Mouse (Mus musculus) embryonic facial prominence, embryonic 10.5 days (tissue): Measurements from ENCODE around the gene Snap91. TPM values are rescaled to one million over a fixed set of nuclear protein-coding genes. Genes with fewer than 3 reads are reported as not detected.

Experiments used
- DNase-seq: peaks from one replicate; pipeline ENCODE4 v3.0.0-alpha.2; 2017; ENCODE audit warnings: low spot score
- H3K27ac ChIP-seq: fragments of 300-500 bp; sonication (generic); replicated peaks from 2 replicates; pipeline ENCODE4 v1.5.1; 2016; ENCODE audit warnings: mild to moderate bottlenecking
- H3K27me3 ChIP-seq: fragments of 300-500 bp; sonication (generic); replicated peaks from 2 replicates; pipeline ENCODE4 v1.6.1; 2016; ENCODE audit warnings: low read depth, mild to moderate bottlenecking; ENCODE audit not compliant: poor library complexity, severe bottlenecking
- H3K36me3 ChIP-seq: fragments of 300-500 bp; sonication (generic); replicated peaks from 2 replicates; pipeline ENCODE4 v1.6.1; 2016; ENCODE audit warnings: mild to moderate bottlenecking, moderate library complexity
- H3K4me1 ChIP-seq: fragments of 300-500 bp; sonication (generic); 2 replicates; pipeline ENCODE4 v1.6.1; 2016
- H3K4me3 ChIP-seq: fragments of 300-500 bp; sonication (generic); 2 replicates; pipeline ENCODE4 v1.5.1; 2016; ENCODE audit warnings: mild to moderate bottlenecking, moderate library complexity
- H3K9me3 ChIP-seq: fragments of 300-500 bp; sonication (generic); 2 replicates; pipeline ENCODE4 v1.6.1; 2016; ENCODE audit warnings: mild to moderate bottlenecking
- WGBS: fragments of 180-500 bp; shearing (Covaris S2); methylation state at CpG from one replicate; pipeline ENCODE4 v1.1.7; 2016; 5-methylcytosine and 5-hydroxymethylcytosine counted together
- polyA plus RNA-seq: library from polyadenylated mRNA; unstranded; fragments of >200 nt; fragmentation: Nextera tagmentation; extraction: Ambion mirVana; gene quantifications from 2 replicates; pipeline ENCODE4 v1.2.1, GENCODE M21; 2016

The Snap91 gene
- 4.5 and 5.4 TPM in 2 replicates for polyA plus RNA-seq

DNA sequence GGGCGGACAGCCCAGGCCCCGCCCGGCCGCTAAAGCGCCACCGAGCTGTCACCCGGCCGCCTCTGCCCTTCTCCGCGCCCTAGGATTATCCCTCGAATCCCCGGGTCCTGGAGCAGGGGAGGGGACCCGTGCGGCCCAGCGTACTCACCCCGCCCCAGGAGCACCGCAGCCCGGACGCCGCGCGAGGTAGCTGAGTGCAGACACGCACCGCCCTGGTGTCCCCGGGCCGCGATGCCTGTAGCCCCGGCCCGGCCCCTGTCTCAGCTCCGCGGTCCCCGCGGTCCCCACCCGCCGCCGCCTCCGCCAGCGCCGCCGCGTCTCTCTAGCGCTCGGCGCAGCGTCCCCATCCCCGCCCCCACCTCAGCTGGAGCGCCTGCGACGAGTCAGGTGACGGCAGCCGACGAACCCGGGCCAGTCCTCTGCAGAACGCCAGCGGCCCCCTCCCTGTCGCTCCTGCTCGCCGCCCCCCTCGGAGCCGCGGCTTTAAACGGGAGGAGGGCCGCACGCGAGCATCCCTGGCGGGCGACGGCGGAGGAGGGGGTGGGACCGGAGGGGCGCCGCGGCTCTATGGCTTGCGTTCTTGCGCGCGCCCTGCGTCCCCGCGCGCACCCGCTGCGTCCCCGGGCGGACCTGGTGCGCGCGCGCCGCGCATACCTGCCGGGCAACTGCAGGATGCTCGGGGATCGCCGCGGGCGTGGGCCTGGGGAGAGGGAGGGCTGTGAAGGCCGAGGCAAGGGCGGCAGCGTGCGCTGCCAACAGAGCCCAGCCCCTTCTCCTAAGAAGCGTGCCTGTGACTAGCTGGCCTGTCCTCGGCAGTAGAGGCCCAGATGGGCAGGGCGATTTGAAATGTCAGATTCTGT lies at the start of gene Snap91:
Gene Snap91 (minus strand): TSS at position 542 of the 860 bp plus-strand sequence.
- Histone ChIP-seq H3K4me3 (peak within 1 kb of the TSS; percentile 83), H3K36me3 (no peaks in the 10 kb centered on the region), H3K9me3 (no peaks in the 10 kb centered on the region), H3K27me3 (peaks cover 68% of the 10 kb centered on the region), H3K4me1 (peaks cover 21% of the 10 kb centered on the region), H3K27ac (peak within 1 kb of the TSS; percentile 79)
- under 1% methylated on average over 104 of the region's 104 CpGs for WGBS
- DNase-seq, result peak; percentile 82

GRCm38 (mm10) chr9:86926519-86926918 lies 46.1 kb upstream of the Snap91 start:
- no peak for DNase-seq
- no peaks in the 10 kb centered on the region for H3K27me3 ChIP-seq
- WGBS, result 86% methylated on average over 5 of the region's 5 CpGs
- H3K36me3 ChIP-seq, result no peaks in the 10 kb centered on the region
- no peak overlapping the region for H3K27ac ChIP-seq
- H3K4me1 ChIP-seq, result 0 out of 2 replicates have a peak, but pooled peaks cover 3% of the 10 kb centered on the region
- no peak overlapping the region for H3K4me3 ChIP-seq
- no peaks in the 10 kb centered on the region for H3K9me3 ChIP-seq

- Histone ChIP-seq H3K36me3 (no peaks in the 10 kb centered on the region), H3K4me1 (no peaks in the 10 kb centered on the region), H3K27me3 (no peaks in the 10 kb centered on the region), H3K27ac (no peak overlapping the region), H3K9me3 (no peaks in the 10 kb centered on the region), H3K4me3 (no peak overlapping the region)
- DNase-seq, result no peak
- WGBS, result 79% methylated on average over 6 of the region's 6 CpGs
These were observed 45.2 kb upstream of the Snap91 start for GRCm38 (mm10) chr9:86925688-86926087.

GRCm38 (mm10) chr9:86922430-86922829 lies 42.0 kb upstream of the Snap91 start:
- no peaks in the 10 kb centered on the region for H3K27me3 ChIP-seq
- no peaks in the 10 kb centered on the region for H3K9me3 ChIP-seq
- H3K27ac ChIP-seq, result no peak overlapping the region
- H3K4me3 ChIP-seq, result no peak overlapping the region
- H3K4me1 ChIP-seq, result no peaks in the 10 kb centered on the region
- H3K36me3 ChIP-seq, result no peaks in the 10 kb centered on the region
- WGBS, result 80% methylated on average over 3 of the region's 3 CpGs
- DNase-seq, result no peak

GRCm38 (mm10) chr9:86916543-86916942 lies 36.1 kb upstream of the Snap91 start:
- Histone ChIP-seq H3K27me3 (no peaks in the 10 kb centered on the region), H3K9me3 (no peaks in the 10 kb centered on the region), H3K4me1 (no peaks in the 10 kb centered on the region), H3K4me3 (no peak overlapping the region), H3K36me3 (no peaks in the 10 kb centered on the region), H3K27ac (no peak overlapping the region)
- WGBS, result 88% methylated on average over 3 of the region's 3 CpGs
- no peak for DNase-seq

- WGBS, result 75% methylated on average over 4 of the region's 4 CpGs
- Histone ChIP-seq H3K4me1 (no peaks in the 10 kb centered on the region), H3K36me3 (no peaks in the 10 kb centered on the region), H3K27me3 (no peaks in the 10 kb centered on the region), H3K4me3 (no peak overlapping the region), H3K9me3 (no peaks in the 10 kb centered on the region), H3K27ac (no peak overlapping the region)
- no peak for DNase-seq
These were observed 19.2 kb upstream of the Snap91 start for GRCm38 (mm10) chr9:86899502-86900199.

GRCm38 (mm10) chr9:86879216-86880112 lies 990 bp downstream of the Snap91 start:
- H3K27me3 ChIP-seq, result peaks cover 68% of the 10 kb centered on the region
- no peaks in the 10 kb centered on the region for H3K36me3 ChIP-seq
- peak overlapping the region; percentile 83 for H3K4me3 ChIP-seq
- 1% methylated on average over 75 of the region's 75 CpGs for WGBS
- peak; percentile 62 for DNase-seq
- H3K4me1 ChIP-seq, result peaks cover 21% of the 10 kb centered on the region
- H3K27ac ChIP-seq, result peak overlapping the region; percentile 79; the same call in 1 of the 2 replicates
- H3K9me3 ChIP-seq, result no peaks in the 10 kb centered on the region

DNA sequence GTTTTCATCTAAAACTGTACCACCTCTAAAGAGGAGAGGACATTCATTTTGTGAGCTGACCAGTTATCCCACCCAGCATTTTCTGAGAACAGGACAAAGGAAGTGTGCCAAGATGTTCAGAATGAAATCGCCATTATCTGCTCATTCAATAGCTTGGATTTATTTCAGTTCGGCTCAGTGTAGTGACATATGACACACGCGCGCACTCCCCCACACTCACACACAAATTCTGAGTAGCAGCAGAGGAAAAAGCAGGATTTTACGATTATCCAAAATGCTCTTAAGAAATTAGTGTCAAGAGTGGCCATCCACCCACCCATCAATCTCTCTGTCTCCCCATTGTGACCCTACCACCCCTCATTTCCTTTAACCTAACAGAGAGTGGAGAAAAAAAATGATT lies 1.7 kb downstream of the Snap91 start:
- H3K36me3 ChIP-seq, result no peaks in the 10 kb centered on the region
- DNase-seq, result no peak
- H3K4me3 ChIP-seq, result peak overlapping the region; percentile 83; the same call in 1 of the 2 replicates
- H3K27ac ChIP-seq, result no peak overlapping the region
- WGBS, result 74% methylated on average over 6 of the region's 6 CpGs
- peaks cover 68% of the 10 kb centered on the region for H3K27me3 ChIP-seq
- H3K4me1 ChIP-seq, result peaks cover 21% of the 10 kb centered on the region
- no peaks in the 10 kb centered on the region for H3K9me3 ChIP-seq

- DNase-seq, result no peak
- Histone ChIP-seq H3K27ac (no peak overlapping the region), H3K27me3 (peaks cover 26% of the 10 kb centered on the region), H3K9me3 (no peaks in the 10 kb centered on the region), H3K4me1 (no peaks in the 10 kb centered on the region), H3K36me3 (no peaks in the 10 kb centered on the region), H3K4me3 (no peak overlapping the region)
- 87% methylated on average over 4 of the region's 4 CpGs for WGBS
These were observed 6.8 kb downstream of the Snap91 start for GRCm38 (mm10) chr9:86873681-86874080.

DNA sequence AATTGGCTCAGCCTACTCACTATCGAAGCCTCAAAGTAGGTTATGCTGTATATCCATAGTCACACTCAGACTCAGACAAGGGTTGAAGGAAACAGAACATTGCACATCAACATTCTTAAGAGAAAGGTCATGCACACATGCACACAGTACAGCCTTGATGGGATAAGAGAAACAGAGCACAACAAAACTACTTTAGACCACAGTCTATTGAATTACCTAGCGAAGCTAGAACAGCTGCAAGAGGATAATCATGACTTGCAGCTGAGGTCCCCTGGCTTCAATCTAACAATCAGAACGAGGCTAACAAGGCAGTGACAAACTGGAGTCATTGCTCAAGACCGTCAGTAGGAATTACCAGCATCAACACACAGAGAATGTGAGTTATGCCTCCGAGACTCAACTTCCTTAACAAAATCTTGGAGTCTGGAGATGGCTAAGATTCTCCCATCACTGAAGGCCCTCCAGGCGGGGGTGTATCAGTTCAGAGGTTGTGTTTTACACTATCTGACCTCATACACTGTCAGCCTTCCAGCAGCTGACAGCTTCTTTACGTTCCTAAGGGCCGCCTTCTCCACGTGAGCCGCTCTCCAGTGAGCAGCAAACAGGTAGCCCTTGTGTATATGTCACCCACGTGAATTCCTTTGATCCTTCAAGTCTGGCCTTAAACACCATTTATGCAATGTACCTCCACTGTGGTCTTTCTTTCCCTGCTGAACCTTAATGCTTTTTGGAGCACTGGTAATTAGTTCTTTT lies 10.7 kb downstream of the Snap91 start:
- 66% methylated on average over 11 of the region's 11 CpGs for WGBS
- DNase-seq, result no peak
- Histone ChIP-seq H3K4me3 (no peak overlapping the region), H3K36me3 (no peaks in the 10 kb centered on the region), H3K27me3 (no peaks in the 10 kb centered on the region), H3K9me3 (no peaks in the 10 kb centered on the region), H3K4me1 (no peaks in the 10 kb centered on the region), H3K27ac (no peak overlapping the region)

DNA sequence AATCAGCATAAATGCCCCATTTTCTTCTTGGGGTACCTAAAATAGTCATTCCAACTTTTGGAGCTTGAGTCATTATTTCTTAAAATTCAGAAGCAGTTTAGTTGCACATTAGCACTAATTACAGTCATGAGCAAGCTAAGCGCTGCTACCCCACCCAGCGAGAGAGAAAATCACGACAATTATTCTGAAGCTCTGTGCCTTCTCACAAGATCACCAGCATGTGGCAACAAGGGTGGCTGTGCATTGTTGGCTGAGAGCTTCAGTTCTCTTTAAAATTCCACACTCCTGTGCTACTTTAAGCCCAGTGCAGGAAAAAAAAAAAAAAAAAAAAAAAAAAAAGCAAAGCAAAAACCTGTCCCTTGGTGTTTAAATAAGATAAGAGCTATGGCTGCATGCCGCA lies 22.4 kb downstream of the Snap91 start:
- H3K4me1 ChIP-seq, result no peaks in the 10 kb centered on the region
- H3K36me3 ChIP-seq, result no peaks in the 10 kb centered on the region
- no peaks in the 10 kb centered on the region for H3K9me3 ChIP-seq
- H3K27me3 ChIP-seq, result no peaks in the 10 kb centered on the region
- DNase-seq, result no peak
- no peak overlapping the region for H3K4me3 ChIP-seq
- 86% methylated on average over 4 of the region's 4 CpGs for WGBS
- H3K27ac ChIP-seq, result no peak overlapping the region
